Mouse (Mus musculus): Measurements from ENCODE around the gene Numb. TPM values are rescaled to one million over a fixed set of nuclear protein-coding genes. Genes with fewer than 3 reads are reported as not detected.

Numb gene
- polyA plus RNA-seq, 1 experiment from 2014 or later: 30.7 TPM

DNA sequence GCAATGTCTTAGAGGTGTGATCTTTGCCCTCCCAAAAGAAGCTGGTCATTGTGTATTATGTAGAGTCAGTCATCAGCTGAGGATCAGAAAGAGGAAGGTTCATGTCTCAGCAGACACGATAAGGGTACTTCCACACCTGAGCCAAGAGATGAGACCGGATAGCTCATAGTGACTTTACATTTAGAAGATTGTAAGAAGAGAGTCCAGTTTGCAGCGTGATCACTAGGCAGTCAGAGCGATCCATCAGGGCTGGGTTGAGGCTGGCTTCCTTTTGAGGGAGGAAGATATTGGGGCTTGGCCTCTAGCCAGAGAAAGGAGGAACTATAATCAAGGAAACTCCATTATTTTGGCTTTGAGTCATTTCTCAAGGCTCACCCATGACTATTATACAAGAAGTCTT, 6.0 kb upstream of the Numb start:
- no peaks in the 10 kb centered on the region for H3K9me3 ChIP-seq (replicated peaks; ENCODE audit: control insufficient read depth, low read length)
- ATAC-seq (replicated peaks; ENCODE audit: insufficient number of reproducible peaks, low FRiP score, low TSS enrichment, low read depth) (no peak), DNase-seq (ENCODE audit: low spot score) (no peak)
- no peaks in the 10 kb centered on the region for H3K27me3 ChIP-seq (ENCODE audit: control insufficient read depth, insufficient read depth, low read length)
- no peak overlapping the region for H3K9ac ChIP-seq (replicated peaks; ENCODE audit: low read length)
- no peaks in the 10 kb centered on the region for H3K4me1 ChIP-seq (ENCODE audit: control insufficient read depth, insufficient read depth, low read length)
- 89% methylated on average over 4 of the region's 4 CpGs for WGBS
- no peak overlapping the region for H3K27ac ChIP-seq (replicated peaks; ENCODE audit: low read depth, low read length)
- H3K36me3 ChIP-seq (replicated peaks; ENCODE audit: control insufficient read depth, insufficient read depth, low read depth, low read length): no peaks in the 10 kb centered on the region
- H3K4me2 ChIP-seq (ENCODE audit: low read depth, low read length): no peak overlapping the region
- no peak overlapping the region for H3K4me3 ChIP-seq (ENCODE audit: low read depth, low read length)

DNA sequence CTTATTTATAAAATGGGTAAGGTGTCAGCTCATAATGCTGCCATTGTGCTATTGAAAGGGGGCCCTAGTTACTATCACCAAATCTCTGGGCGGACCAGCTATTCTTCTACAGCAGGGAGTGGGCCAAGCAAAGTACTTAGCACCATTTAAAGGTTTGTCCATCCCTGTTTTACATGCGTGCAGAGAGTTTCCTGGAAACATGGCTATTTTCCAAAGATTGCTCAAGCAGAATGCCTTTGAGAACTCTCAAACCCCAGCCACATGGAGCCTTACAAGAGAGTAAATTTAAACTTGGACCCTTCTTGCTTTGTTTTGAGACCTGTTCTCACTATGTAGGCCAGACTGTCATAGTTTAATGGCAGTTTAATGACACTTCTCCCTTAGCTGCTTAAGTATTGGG, 4.3 kb upstream of the Numb start:
- no peak overlapping the region for H3K27ac ChIP-seq (replicated peaks; ENCODE audit: low read depth, low read length)
- H3K4me1 ChIP-seq (ENCODE audit: control insufficient read depth, insufficient read depth, low read length): no peaks in the 10 kb centered on the region
- H3K27me3 ChIP-seq (ENCODE audit: control insufficient read depth, insufficient read depth, low read length): no peaks in the 10 kb centered on the region
- H3K9me3 ChIP-seq (replicated peaks; ENCODE audit: control insufficient read depth, low read length): no peaks in the 10 kb centered on the region
- DNase-seq (ENCODE audit: low spot score): no peak
- H3K9ac ChIP-seq (replicated peaks; ENCODE audit: low read length): no peak overlapping the region
- ATAC-seq (replicated peaks; ENCODE audit: insufficient number of reproducible peaks, low FRiP score, low TSS enrichment, low read depth): no peak
- no peak overlapping the region for H3K4me2 ChIP-seq (ENCODE audit: low read depth, low read length)
- H3K36me3 ChIP-seq (replicated peaks; ENCODE audit: control insufficient read depth, insufficient read depth, low read depth, low read length): no peaks in the 10 kb centered on the region
- 84% methylated on average over 2 of the region's 2 CpGs for WGBS
- no peak overlapping the region for H3K4me3 ChIP-seq (ENCODE audit: low read depth, low read length)

GRCm38 (mm10) chr12:83925160-83925703, 3.5 kb upstream of the Numb start:
- Histone ChIP-seq H3K27me3 (ENCODE audit: control insufficient read depth, insufficient read depth, low read length) (no peaks in the 10 kb centered on the region), H3K4me3 (ENCODE audit: low read depth, low read length) (no peak overlapping the region), H3K9me3 (replicated peaks; ENCODE audit: control insufficient read depth, low read length) (no peaks in the 10 kb centered on the region), H3K4me1 (ENCODE audit: control insufficient read depth, insufficient read depth, low read length) (no peaks in the 10 kb centered on the region), H3K9ac (replicated peaks; ENCODE audit: low read length) (no peak overlapping the region), H3K27ac (replicated peaks; ENCODE audit: low read depth, low read length) (no peak overlapping the region), H3K36me3 (replicated peaks; ENCODE audit: control insufficient read depth, insufficient read depth, low read depth, low read length) (no peaks in the 10 kb centered on the region), H3K4me2 (ENCODE audit: low read depth, low read length) (no peak overlapping the region)
- WGBS: 58% methylated on average over 7 of the region's 7 CpGs
- ATAC-seq (replicated peaks; ENCODE audit: insufficient number of reproducible peaks, low FRiP score, low TSS enrichment, low read depth) (no peak), DNase-seq (ENCODE audit: low spot score) (no peak)

DNA sequence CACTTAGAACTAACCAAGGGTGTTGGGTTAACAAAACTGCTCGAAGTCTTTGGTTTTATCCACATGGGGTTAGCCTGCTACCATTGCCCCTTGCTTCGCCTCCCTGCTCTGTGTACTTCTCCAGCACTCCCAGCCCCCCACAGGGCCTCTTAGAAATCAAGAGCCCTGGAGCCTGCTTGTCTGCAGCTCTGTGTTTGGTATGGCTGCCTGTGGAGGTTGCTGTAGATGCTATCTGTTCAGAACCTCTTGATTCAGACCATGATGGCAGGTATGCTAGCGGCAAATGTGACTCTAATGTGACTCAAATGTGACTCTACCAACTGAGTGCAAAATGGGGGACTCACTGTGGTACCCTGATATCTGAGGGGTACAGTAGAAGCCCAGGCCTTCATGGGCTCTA, 2.6 kb upstream of the Numb start:
- Histone ChIP-seq H3K9ac (replicated peaks; ENCODE audit: low read length) (no peak overlapping the region; the same call in 1 of the 2 replicates), H3K27me3 (ENCODE audit: control insufficient read depth, insufficient read depth, low read length) (no peaks in the 10 kb centered on the region), H3K36me3 (replicated peaks; ENCODE audit: control insufficient read depth, insufficient read depth, low read depth, low read length) (no peaks in the 10 kb centered on the region), H3K9me3 (replicated peaks; ENCODE audit: control insufficient read depth, low read length) (no peaks in the 10 kb centered on the region), H3K4me2 (ENCODE audit: low read depth, low read length) (no peak overlapping the region), H3K4me1 (ENCODE audit: control insufficient read depth, insufficient read depth, low read length) (no peaks in the 10 kb centered on the region), H3K4me3 (ENCODE audit: low read depth, low read length) (no peak overlapping the region), H3K27ac (replicated peaks; ENCODE audit: low read depth, low read length) (no peak overlapping the region)
- DNase-seq (ENCODE audit: low spot score) (peak; percentile 24), ATAC-seq (replicated peaks; ENCODE audit: insufficient number of reproducible peaks, low FRiP score, low TSS enrichment, low read depth) (no peak)
- 46% methylated on average over 3 of the region's 3 CpGs for WGBS

- Histone ChIP-seq H3K4me1 (ENCODE audit: control insufficient read depth, insufficient read depth, low read length) (no peaks in the 10 kb centered on the region), H3K27me3 (ENCODE audit: control insufficient read depth, insufficient read depth, low read length) (no peaks in the 10 kb centered on the region), H3K27ac (replicated peaks; ENCODE audit: low read depth, low read length) (no peak overlapping the region), H3K4me2 (ENCODE audit: low read depth, low read length) (no peak overlapping the region), H3K4me3 (ENCODE audit: low read depth, low read length) (no peak overlapping the region), H3K9me3 (replicated peaks; ENCODE audit: control insufficient read depth, low read length) (no peaks in the 10 kb centered on the region), H3K9ac (replicated peaks; ENCODE audit: low read length) (no peak overlapping the region), H3K36me3 (replicated peaks; ENCODE audit: control insufficient read depth, insufficient read depth, low read depth, low read length) (no peaks in the 10 kb centered on the region)
- DNase-seq (ENCODE audit: low spot score) (no peak), ATAC-seq (replicated peaks; ENCODE audit: insufficient number of reproducible peaks, low FRiP score, low TSS enrichment, low read depth) (no peak)
- 94% methylated on average over 1 of the region's 1 CpGs for WGBS
These were observed 1.7 kb upstream of the Numb start for GRCm38 (mm10) chr12:83923486-83923859.

GRCm38 (mm10) chr12:83922724-83923485, 1.2 kb upstream of the Numb start:
- peak overlapping the region; percentile 78 for H3K9ac ChIP-seq (replicated peaks; ENCODE audit: low read length)
- peak overlapping the region; percentile 96 for H3K4me3 ChIP-seq (ENCODE audit: low read depth, low read length)
- H3K27ac ChIP-seq (replicated peaks; ENCODE audit: low read depth, low read length): no peak overlapping the region
- no peaks in the 10 kb centered on the region for H3K27me3 ChIP-seq (ENCODE audit: control insufficient read depth, insufficient read depth, low read length)
- DNase-seq (ENCODE audit: low spot score) (peak; percentile 26), ATAC-seq (replicated peaks; ENCODE audit: insufficient number of reproducible peaks, low FRiP score, low TSS enrichment, low read depth) (no peak)
- peak overlapping the region; percentile 39 for H3K4me2 ChIP-seq (ENCODE audit: low read depth, low read length)
- no peaks in the 10 kb centered on the region for H3K4me1 ChIP-seq (ENCODE audit: control insufficient read depth, insufficient read depth, low read length)
- no peaks in the 10 kb centered on the region for H3K9me3 ChIP-seq (replicated peaks; ENCODE audit: control insufficient read depth, low read length)
- no peaks in the 10 kb centered on the region for H3K36me3 ChIP-seq (replicated peaks; ENCODE audit: control insufficient read depth, insufficient read depth, low read depth, low read length)
- WGBS: 38% methylated on average over 8 of the region's 8 CpGs

- H3K27me3 ChIP-seq (ENCODE audit: control insufficient read depth, insufficient read depth, low read length): no peaks in the 10 kb centered on the region
- peak overlapping the region; percentile 87 for H3K9ac ChIP-seq (replicated peaks; ENCODE audit: low read length)
- ATAC-seq (replicated peaks; ENCODE audit: insufficient number of reproducible peaks, low FRiP score, low TSS enrichment, low read depth) (no peak), DNase-seq (ENCODE audit: low spot score) (peak; percentile 49)
- peak overlapping the region; percentile 85 for H3K4me2 ChIP-seq (ENCODE audit: low read depth, low read length)
- no peaks in the 10 kb centered on the region for H3K4me1 ChIP-seq (ENCODE audit: control insufficient read depth, insufficient read depth, low read length)
- peak overlapping the region; percentile 96 for H3K4me3 ChIP-seq (ENCODE audit: low read depth, low read length)
- no peaks in the 10 kb centered on the region for H3K9me3 ChIP-seq (replicated peaks; ENCODE audit: control insufficient read depth, low read length)
- no peaks in the 10 kb centered on the region for H3K36me3 ChIP-seq (replicated peaks; ENCODE audit: control insufficient read depth, insufficient read depth, low read depth, low read length)
- WGBS: under 1% methylated on average over 31 of the region's 31 CpGs
- peak overlapping the region; percentile 82 for H3K27ac ChIP-seq (replicated peaks; ENCODE audit: low read depth, low read length)
These were observed 853 bp downstream of the Numb start for GRCm38 (mm10) chr12:83920721-83921441.

- Histone ChIP-seq H3K9ac (replicated peaks; ENCODE audit: low read length) (no peak overlapping the region), H3K27ac (replicated peaks; ENCODE audit: low read depth, low read length) (no peak overlapping the region), H3K9me3 (replicated peaks; ENCODE audit: control insufficient read depth, low read length) (no peaks in the 10 kb centered on the region), H3K36me3 (replicated peaks; ENCODE audit: control insufficient read depth, insufficient read depth, low read depth, low read length) (no peaks in the 10 kb centered on the region), H3K27me3 (ENCODE audit: control insufficient read depth, insufficient read depth, low read length) (no peaks in the 10 kb centered on the region), H3K4me3 (ENCODE audit: low read depth, low read length) (no peak overlapping the region), H3K4me2 (ENCODE audit: low read depth, low read length) (no peak overlapping the region), H3K4me1 (ENCODE audit: control insufficient read depth, insufficient read depth, low read length) (no peaks in the 10 kb centered on the region)
- DNase-seq (ENCODE audit: low spot score) (no peak), ATAC-seq (replicated peaks; ENCODE audit: insufficient number of reproducible peaks, low FRiP score, low TSS enrichment, low read depth) (no peak)
- 77% methylated on average over 9 of the region's 9 CpGs for WGBS
These were observed 4.8 kb downstream of the Numb start for GRCm38 (mm10) chr12:83916884-83917283.
